Mouse (Mus musculus) adrenal gland, postnatal 36 days (tissue): ENCODE data around the gene Dxo. TPM values are rescaled to one million over a fixed set of nuclear protein-coding genes. Genes with fewer than 3 reads are reported as not detected.
A peak's percentile ranks its signal among the peaks of the same experiment; 100 is the strongest.

Source experiments
- DNase-seq, 2 experiments: peaks; one replicate each; pipeline ENCODE4 v3.0.0; 2021; ENCODE audit warnings: mixed read lengths in 1 of 2
- microRNA-seq: library from miRNA; unstranded; fragments of <30 nt; microRNA quantifications from one replicate; pipeline ENCODE4 v1.2.0, GENCODE M21; 2021
- total RNA-seq, 2 experiments: library from RNA; stranded (reverse); gene quantifications; 2 replicates each; pipeline ENCODE4 v1.2.3; 2021

Dxo gene
- total RNA-seq, 2 experiments from 2014 or later = 66.9 to 67.3 TPM

DNA sequence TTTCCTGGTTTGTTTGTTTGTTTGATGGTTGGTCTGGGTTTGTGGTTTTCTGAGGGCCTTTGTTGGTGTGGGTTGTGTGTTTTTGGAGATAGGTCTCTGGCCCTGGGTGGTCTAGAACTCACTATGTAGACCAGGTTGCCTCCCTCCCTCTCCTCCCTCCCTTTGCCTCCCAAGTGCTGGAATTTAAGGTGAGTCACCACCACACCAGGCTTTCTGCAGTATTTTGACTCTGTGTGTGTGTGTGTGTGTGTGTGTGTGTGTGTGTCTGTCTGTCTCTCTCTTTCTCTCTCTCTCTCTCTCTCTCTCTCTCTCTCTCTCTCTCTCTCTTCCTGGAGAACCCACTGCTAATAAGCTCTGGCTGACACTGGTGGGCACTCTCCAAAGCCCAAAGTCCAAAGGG is 44.3 kb downstream of the Dxo start:
- DNase-seq = peak in 1 of 2 experiments; percentile 52

DNA sequence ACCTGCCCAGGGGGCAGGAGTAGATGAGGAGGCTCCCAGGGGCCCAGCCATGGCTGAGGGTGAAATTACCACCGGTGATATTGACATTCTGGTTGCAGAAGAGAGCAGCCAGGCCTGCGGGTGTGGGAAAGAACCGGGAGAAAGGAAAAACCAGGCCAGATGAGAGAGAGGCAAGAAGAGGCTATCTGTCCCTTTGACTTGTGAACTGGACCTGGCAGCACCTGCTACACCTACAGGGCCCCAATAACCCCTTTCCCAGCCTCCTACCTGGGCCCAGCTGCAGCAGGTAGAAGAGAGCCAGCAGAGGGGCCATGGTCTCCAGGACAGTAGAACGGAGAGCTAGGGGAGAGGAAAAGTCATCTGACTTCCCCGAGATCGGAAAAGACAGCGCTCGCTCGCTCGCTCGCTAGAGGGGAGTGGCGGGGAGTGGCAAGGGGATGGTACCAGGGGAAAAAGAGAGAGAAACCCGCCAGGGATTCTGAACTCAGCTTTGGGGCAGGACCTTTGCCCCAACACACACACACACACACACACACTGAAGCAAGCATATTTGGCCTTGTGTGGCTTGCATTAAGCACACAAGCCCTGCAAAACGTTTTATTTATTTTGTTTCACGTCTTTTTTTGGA is 45.0 kb downstream of the Dxo start, which contains the start of gene Gm20547:
Gene Gm20547 (minus strand): TSS at position 360 of the 628 bp plus-strand sequence.
- DNase-seq = peak in 1 of 2 experiments; percentile 62

DNA sequence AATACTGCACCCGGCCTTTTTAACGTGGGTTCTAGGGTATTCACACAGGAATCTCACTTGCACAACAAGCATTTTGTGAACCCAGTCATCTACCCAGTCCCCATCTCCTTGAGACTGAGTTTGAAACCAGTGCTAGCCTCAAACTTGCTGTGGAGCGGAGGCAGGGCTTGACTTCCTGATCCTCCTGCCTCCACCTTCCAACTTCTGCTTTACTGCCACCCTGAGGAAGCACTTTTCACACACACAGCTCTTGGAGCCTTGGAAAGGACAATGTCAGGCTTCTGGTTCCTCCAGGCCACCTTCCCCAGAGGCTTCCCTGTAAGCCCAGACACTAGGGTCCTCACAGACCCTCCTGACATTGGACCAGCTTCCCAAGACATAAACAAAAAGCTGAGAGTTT is 46.5 kb downstream of the Dxo start:
- no peak for DNase-seq

DNA sequence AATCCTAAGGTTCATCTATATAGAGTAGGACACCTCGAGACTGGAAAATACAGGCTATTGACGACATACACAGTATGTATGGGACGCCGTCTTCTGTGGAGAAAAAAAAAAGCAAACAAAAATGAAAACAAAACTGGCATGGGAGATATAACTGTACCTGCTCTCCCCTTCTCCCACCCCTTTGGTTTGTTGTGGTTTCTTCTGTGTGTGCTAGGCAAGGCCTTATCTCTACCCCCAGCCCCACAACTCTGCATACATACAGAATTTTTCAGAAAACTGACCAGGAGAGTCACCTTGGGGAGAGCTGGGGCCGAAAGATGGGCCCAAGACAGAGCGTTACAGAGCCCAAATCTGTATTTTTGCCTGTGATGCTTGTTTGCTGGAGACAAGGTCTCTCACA is 47.9 kb downstream of the Dxo start:
- DNase-seq = no peak

DNA sequence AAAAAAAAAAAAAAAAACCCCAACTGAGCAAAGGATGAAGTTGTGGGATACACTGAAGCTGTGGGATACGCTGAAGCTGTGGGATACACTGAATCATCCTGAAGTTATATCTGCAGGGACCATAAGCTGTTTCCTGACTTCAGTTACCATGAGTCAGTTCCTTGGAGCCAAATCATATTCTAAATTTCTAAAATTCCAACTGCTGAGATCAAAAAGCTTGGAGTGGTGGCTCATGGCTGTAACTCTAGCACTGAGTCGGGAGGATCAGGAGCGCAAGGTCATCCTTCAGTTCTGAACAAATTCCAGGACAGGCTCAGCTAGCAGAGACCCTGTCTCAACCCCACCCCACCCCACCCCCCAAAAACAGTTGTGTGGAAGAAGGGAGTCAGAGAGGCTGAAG is 48.8 kb downstream of the Dxo start:
- peak in 1 of 2 experiments; percentile 22 for DNase-seq

DNA sequence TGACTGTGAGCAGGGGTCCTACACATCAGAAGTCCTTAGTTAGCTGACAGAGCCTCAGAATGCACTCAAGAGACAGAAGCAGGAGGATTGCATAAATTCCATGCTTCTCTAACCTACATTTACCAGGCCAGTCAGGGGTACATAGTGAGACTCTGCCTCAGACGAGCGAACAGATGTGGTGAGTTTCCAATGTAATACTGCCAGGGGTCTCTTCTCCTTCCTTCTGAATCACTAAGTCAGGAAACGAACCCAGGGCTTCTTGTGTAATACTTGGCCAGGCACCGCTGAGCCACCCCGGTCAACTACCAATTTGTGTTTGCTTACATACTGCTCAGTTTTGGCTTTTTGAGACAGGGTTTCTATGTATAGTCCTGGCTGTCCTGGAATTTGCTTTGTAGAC is 51.1 kb downstream of the Dxo start:
- DNase-seq = no peak

Small RNA genes within 50 kb of the gene (microRNA-seq; reads per million reads assigned to microRNA genes)
- 1.00 reads per million for gene Mir6970
- 2.7 reads per million, percentile 5 among the genes with 10 or more reads in this experiment for gene Mir6971
- gene Mir6972 = not detected

Other genes with a start within 250 kb of the Dxo start
- gene Gpsm3, start 247.2 kb upstream of the Dxo start, total RNA-seq = 1 to 10 TPM; 5.2 to 6.2 TPM
- 10 to 100 TPM; 34.7 to 41.4 TPM for gene Pbx2, start 245.8 kb upstream of the Dxo start, total RNA-seq
- gene Ager, start 239.2 kb upstream of the Dxo start, total RNA-seq = under 1 TPM; 0.82 to 0.99 TPM
- 10 to 100 TPM; 67.7 to 86.5 TPM for gene Rnf5, start 233.3 kb upstream of the Dxo start, total RNA-seq
- 100 to 1,000 TPM in 1 of 2 experiments, 10 to 100 TPM in 1; 99.4 to 109 TPM for gene Agpat1, start 232.8 kb upstream of the Dxo start, total RNA-seq
- 1 to 10 TPM; 2.9 to 4.6 TPM for gene Egfl8, start 221.0 kb upstream of the Dxo start, total RNA-seq
- gene Ppt2, start 208.5 kb upstream of the Dxo start, total RNA-seq = 10 to 100 TPM; 57.8 to 70.0 TPM
- 10 to 100 TPM in 1 of 2 experiments, 1 to 10 TPM in 1; 5.0 to 14.3 TPM for gene Prrt1, start 207.5 kb upstream of the Dxo start, total RNA-seq
- 10 to 100 TPM; 12.7 to 15.8 TPM for gene Fkbpl, start 192.3 kb upstream of the Dxo start, total RNA-seq
- 10 to 100 TPM; 45.7 to 58.8 TPM for gene Atf6b, start 189.9 kb upstream of the Dxo start, total RNA-seq
- 10 to 100 TPM; 26.9 to 34.3 TPM for gene Tnxb, start 166.5 kb upstream of the Dxo start, total RNA-seq
- gene C4b, start 93.1 kb upstream of the Dxo start, total RNA-seq = 100 to 1,000 TPM; 140 to 152 TPM
- gene Cyp21a1, start 32.5 kb upstream of the Dxo start, total RNA-seq = 1,000 to 10,000 TPM; 6,006 to 9,312 TPM
- gene Stk19, start 74 bp upstream of the Dxo start, total RNA-seq = 10 to 100 TPM; 35.8 to 57.5 TPM
- gene Skiv2l, start 13.2 kb downstream of the Dxo start, total RNA-seq = 10 to 100 TPM; 59.5 to 59.9 TPM
- 10 to 100 TPM; 52.6 to 53.4 TPM for gene Nelfe, start 13.4 kb downstream of the Dxo start, total RNA-seq
- 10 to 100 TPM; 11.4 to 20.9 TPM for gene Cfb, start 25.5 kb downstream of the Dxo start, total RNA-seq
- gene Zbtb12, start 42.5 kb downstream of the Dxo start, total RNA-seq = 10 to 100 TPM; 10.4 to 17.4 TPM
- not detected for gene Gm20547, start 45.0 kb downstream of the Dxo start, total RNA-seq
- gene C2, start 61.2 kb downstream of the Dxo start, total RNA-seq = 100 to 1,000 TPM in 1 of 2 experiments, 10 to 100 TPM in 1; 85.2 to 119 TPM
- gene Ehmt2, start 61.5 kb downstream of the Dxo start, total RNA-seq = 100 to 1,000 TPM; 124 to 143 TPM
- 1 to 10 TPM in 1 of 2 experiments, under 1 TPM in 1; 0.83 to 1.7 TPM for gene Slc44a4, start 77.4 kb downstream of the Dxo start, total RNA-seq
- gene Neu1, start 94.2 kb downstream of the Dxo start, total RNA-seq = 10 to 100 TPM; 25.4 to 27.4 TPM
- gene Hspa1b, start 122.2 kb downstream of the Dxo start, total RNA-seq = 100 to 1,000 TPM in 1 of 2 experiments, 10 to 100 TPM in 1; 80.1 to 206 TPM
- not detected for gene Gm20481, start 132.9 kb downstream of the Dxo start, total RNA-seq
- 10 to 100 TPM; 36.0 to 86.1 TPM for gene Hspa1a, start 135.1 kb downstream of the Dxo start, total RNA-seq
- under 1 TPM; 0.20 to 0.36 TPM for gene Hspa1l, start 135.7 kb downstream of the Dxo start, total RNA-seq
- gene Lsm2, start 144.8 kb downstream of the Dxo start, total RNA-seq = 10 to 100 TPM; 35.2 to 35.5 TPM
- gene Vars, start 164.0 kb downstream of the Dxo start, total RNA-seq = 10 to 100 TPM; 61.5 to 62.9 TPM
- under 1 TPM; 0.53 to 0.59 TPM for gene Vwa7, start 179.6 kb downstream of the Dxo start, total RNA-seq
- 1 to 10 TPM in 1 of 2 experiments, under 1 TPM in 1; 0.82 to 1.3 TPM for gene Sapcd1, start 191.0 kb downstream of the Dxo start, total RNA-seq
- 1 to 10 TPM in 1 of 2 experiments, under 1 TPM in 1; 0.95 to 1.6 TPM for gene Msh5, start 209.7 kb downstream of the Dxo start, total RNA-seq
- 100 to 1,000 TPM in 1 of 2 experiments, 10 to 100 TPM in 1; 83.6 to 109 TPM for gene Clic1, start 212.9 kb downstream of the Dxo start, total RNA-seq
- 10 to 100 TPM; 16.1 to 18.2 TPM for gene Ddah2, start 222.0 kb downstream of the Dxo start, total RNA-seq
- under 1 TPM in 1 of 2 experiments, not detected in 1; 0.56 TPM for gene Ly6g6c, start 228.4 kb downstream of the Dxo start, total RNA-seq
- not detected for gene Mpig6b, start 229.2 kb downstream of the Dxo start, total RNA-seq
- gene Ly6g6e, start 239.9 kb downstream of the Dxo start, total RNA-seq = under 1 TPM in 1 of 2 experiments, not detected in 1; 0.50 TPM
- under 1 TPM in 1 of 2 experiments, not detected in 1; 0.43 TPM for gene Ly6g6d, start 241.0 kb downstream of the Dxo start, total RNA-seq
- not detected for gene Ly6g6f, start 248.6 kb downstream of the Dxo start, total RNA-seq